Mouse (Mus musculus) intestine, embryonic 16.5 days (tissue): Measurements from ENCODE around the gene Ube4b. TPM values are rescaled to one million over a fixed set of nuclear protein-coding genes. Genes with fewer than 3 reads are reported as not detected.
"Not testable (repeated sequence)": the region's sequence is repeated elsewhere in the genome, so short reads cannot be mapped to it uniquely, and the experiment has no call there.

ENCODE experiments used
- ATAC-seq: fragments of 200-750 bp; cut with Nextera tagmentation; 2 replicates; pipeline ENCODE4 v1.8.0; 2017; ENCODE audit warnings: moderate TSS enrichment, moderate library complexity
- H3K27ac ChIP-seq: fragments of 300-500 bp; sonication (generic); 2 replicates; pipeline ENCODE4 v1.5.1; 2014; ENCODE audit warnings: mild to moderate bottlenecking, low read length
- H3K27me3 ChIP-seq: fragments of 300-500 bp; sonication (generic); replicated peaks from 2 replicates; pipeline ENCODE4 v1.6.1; 2014; ENCODE audit warnings: low read length, control low read depth, mixed read lengths; ENCODE audit not compliant: control insufficient read depth, insufficient read depth
- H3K36me3 ChIP-seq: fragments of 300-500 bp; sonication (generic); 2 replicates; pipeline ENCODE4 v1.6.1; 2014; ENCODE audit warnings: low read length, control low read depth; ENCODE audit not compliant: control insufficient read depth, insufficient read depth
- H3K4me1 ChIP-seq: fragments of 300-500 bp; sonication (generic); 2 replicates; pipeline ENCODE4 v1.6.1; 2014; ENCODE audit warnings: low read length, control low read depth, mixed read lengths; ENCODE audit not compliant: control insufficient read depth, insufficient read depth
- H3K4me2 ChIP-seq: fragments of 300-500 bp; sonication (generic); 2 replicates; pipeline ENCODE4 v1.6.1; 2014; ENCODE audit warnings: low read depth, low read length, control low read depth
- H3K4me3 ChIP-seq: fragments of 300-500 bp; sonication (generic); 2 replicates; pipeline ENCODE4 v1.5.1; 2014; ENCODE audit warnings: mild to moderate bottlenecking, low read length
- H3K9ac ChIP-seq: fragments of 300-500 bp; sonication (generic); 2 replicates; pipeline ENCODE4 v1.6.1; 2014; ENCODE audit warnings: low read depth, low read length
- H3K9me3 ChIP-seq: fragments of 300-500 bp; sonication (generic); 2 replicates; pipeline ENCODE4 v1.6.1; 2016; ENCODE audit warnings: low read length, control low read depth; ENCODE audit not compliant: control insufficient read depth
- WGBS: fragments of 180-500 bp; shearing (Covaris S2); extraction: QIAGEN DNeasy Blood & Tissue Kit; methylation state at CpG from one replicate; pipeline ENCODE4 v1.1.7; 2014; 5-methylcytosine and 5-hydroxymethylcytosine counted together
- polyA plus RNA-seq: library from polyadenylated mRNA; unstranded; fragments of >200 nt; fragmentation: Nextera tagmentation; extraction: Ambion mirVana; gene quantifications from 2 replicates; pipeline ENCODE4 v1.2.1, GENCODE M21; 2015

Gene Ube4b
- polyA plus RNA-seq = 31.1 and 34.4 TPM in 2 replicates

DNA sequence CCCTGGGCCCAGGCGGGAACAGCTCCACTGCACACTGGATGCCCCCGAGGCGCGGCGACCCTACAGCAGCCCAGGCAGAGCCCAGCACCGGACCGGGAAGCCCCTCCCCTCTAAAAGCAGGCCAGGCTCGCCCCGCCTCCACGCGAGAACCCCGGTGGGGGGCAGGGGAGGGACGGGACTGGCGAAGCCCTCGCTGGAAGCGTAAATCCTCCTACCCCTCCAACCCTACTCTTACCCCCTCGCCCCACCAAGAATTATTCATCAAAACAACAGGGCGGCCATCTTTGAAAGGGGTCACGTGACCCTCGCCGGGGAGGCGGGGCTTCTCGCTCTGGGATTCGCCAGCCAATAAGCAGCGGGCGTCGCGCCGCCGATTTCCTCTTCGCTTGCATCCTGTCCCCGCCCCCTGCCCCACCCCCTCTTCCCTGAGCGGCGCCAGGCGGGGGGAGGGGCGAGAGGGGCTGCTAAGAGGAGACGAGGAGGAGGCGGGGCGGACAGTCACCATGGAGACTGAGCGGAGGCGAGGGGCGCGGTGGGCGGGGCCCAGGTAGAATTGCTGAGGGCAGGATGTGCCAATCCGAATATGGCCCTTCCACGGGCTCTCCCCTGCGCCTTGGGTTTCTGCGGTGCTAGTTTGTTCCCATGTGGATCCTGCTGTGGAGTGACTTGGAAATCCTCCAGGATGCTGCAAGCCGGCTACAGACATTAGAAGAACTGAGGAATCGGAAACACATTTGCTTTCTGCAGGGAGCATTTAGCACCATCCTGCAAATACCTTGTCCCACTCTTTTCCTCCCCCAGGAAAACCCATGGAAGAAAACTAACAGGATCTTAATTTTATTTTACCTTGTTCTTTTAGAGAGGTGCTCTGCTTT lies at the start of gene Ube4b:
TSS of gene Ube4b (minus strand) at position 425 of the 875 bp plus-strand sequence.
- H3K27me3 ChIP-seq = no peaks in the 10 kb centered on the region
- peak within 1 kb of the TSS; percentile 82 for H3K4me3 ChIP-seq
- H3K9me3 ChIP-seq = no peaks in the 10 kb centered on the region
- peak within 1 kb of the TSS; percentile 96 for H3K27ac ChIP-seq
- peak; percentile 94 for ATAC-seq
- peak within 1 kb of the TSS; percentile 96 for H3K9ac ChIP-seq
- 0 out of 2 replicates have a peak, but pooled peaks cover 3% of the 10 kb centered on the region for H3K36me3 ChIP-seq
- peak within 1 kb of the TSS; percentile 65 for H3K4me2 ChIP-seq
- WGBS = under 1% methylated on average over 45 of the region's 50 CpGs
- 0 out of 2 replicates have a peak, but pooled peaks cover 3% of the 10 kb centered on the region for H3K4me1 ChIP-seq

DNA sequence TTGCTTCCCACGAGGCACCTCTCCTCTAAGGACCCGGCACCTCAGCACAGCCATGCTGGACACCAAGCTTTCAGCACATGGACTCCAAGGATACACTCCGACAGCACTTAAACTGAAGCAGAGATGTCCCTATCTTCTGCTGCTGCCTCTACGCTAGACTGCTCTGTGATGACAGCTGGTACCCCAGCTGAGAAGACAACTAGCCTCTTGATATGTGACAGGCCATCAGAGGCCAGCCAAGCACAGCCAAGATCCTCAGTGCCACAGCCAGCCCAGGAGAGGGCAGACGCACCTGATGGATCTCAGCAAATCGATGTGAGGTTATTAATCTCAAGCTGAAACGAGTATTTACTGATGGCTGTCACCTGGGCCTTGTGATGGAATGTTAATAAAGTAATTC lies 48.5 kb upstream of the Ube4b start:
- no peak for ATAC-seq
- WGBS = 63% methylated on average over 7 of the region's 7 CpGs

DNA sequence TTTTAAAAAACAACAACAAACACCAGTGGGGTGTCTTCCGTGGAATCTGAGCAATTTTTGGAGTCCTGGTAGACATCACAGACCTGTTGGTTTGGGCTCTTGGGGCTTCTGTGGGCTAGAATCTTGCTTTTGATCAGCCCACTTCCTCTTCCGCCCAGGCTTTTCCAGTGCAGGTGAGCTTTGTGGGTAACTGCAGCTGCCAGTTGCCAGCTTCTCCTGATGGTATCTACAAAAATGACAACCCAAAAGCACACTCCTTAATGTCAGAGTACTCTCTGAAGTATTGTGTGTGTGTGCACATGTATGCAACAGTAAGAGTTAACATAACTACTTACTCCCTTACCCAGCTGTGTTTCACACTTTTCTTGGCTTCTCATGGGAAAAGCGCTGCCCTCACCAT lies 43.0 kb upstream of the Ube4b start:
- WGBS = 94% methylated on average over 3 of the region's 3 CpGs
- H3K9me3 ChIP-seq = no peaks in the 10 kb centered on the region
- no peak overlapping the region for H3K9ac ChIP-seq
- peaks cover 9% of the 10 kb centered on the region for H3K36me3 ChIP-seq
- H3K4me3 ChIP-seq = no peak overlapping the region
- no peak overlapping the region for H3K27ac ChIP-seq
- ATAC-seq = no peak
- H3K4me2 ChIP-seq = no peak overlapping the region
- H3K27me3 ChIP-seq = no peaks in the 10 kb centered on the region
- no peaks in the 10 kb centered on the region for H3K4me1 ChIP-seq

More for the DNA sequence above, 48.5 kb upstream of the Ube4b start:
- no peaks in the 10 kb centered on the region for H3K27me3 ChIP-seq
- H3K4me2 ChIP-seq = no peak overlapping the region
- H3K36me3 ChIP-seq = peaks cover 9% of the 10 kb centered on the region
- H3K4me1 ChIP-seq = no peaks in the 10 kb centered on the region
- no peaks in the 10 kb centered on the region for H3K9me3 ChIP-seq
- no peak overlapping the region for H3K4me3 ChIP-seq
- H3K27ac ChIP-seq = no peak overlapping the region
- no peak overlapping the region for H3K9ac ChIP-seq

- no peaks in the 10 kb centered on the region for H3K4me1 ChIP-seq
- H3K36me3 ChIP-seq = no peaks in the 10 kb centered on the region
- WGBS = 71% methylated on average over 6 of the region's 6 CpGs
- H3K4me2 ChIP-seq = no peak overlapping the region
- no peak for ATAC-seq
- no peak overlapping the region for H3K9ac ChIP-seq
- H3K27me3 ChIP-seq = no peaks in the 10 kb centered on the region
- no peak overlapping the region for H3K4me3 ChIP-seq
- no peak overlapping the region for H3K27ac ChIP-seq
- no peaks in the 10 kb centered on the region for H3K9me3 ChIP-seq
Observed at GRCm38 (mm10) chr4:149463435-149463950, 36.9 kb upstream of the Ube4b start.

GRCm38 (mm10) chr4:149462305-149462971 lies 35.9 kb upstream of the Ube4b start:
- WGBS = 72% methylated on average over 6 of the region's 6 CpGs
- Histone ChIP-seq H3K9ac (no peak overlapping the region), H3K27ac (no peak overlapping the region), H3K4me2 (no peak overlapping the region), H3K27me3 (no peaks in the 10 kb centered on the region), H3K36me3 (no peaks in the 10 kb centered on the region), H3K4me3 (no peak overlapping the region), H3K4me1 (no peaks in the 10 kb centered on the region), H3K9me3 (no peaks in the 10 kb centered on the region)
- ATAC-seq = no peak

GRCm38 (mm10) chr4:149461579-149462304 lies 35.2 kb upstream of the Ube4b start:
- Histone ChIP-seq H3K4me3 (no peak overlapping the region), H3K4me1 (no peaks in the 10 kb centered on the region), H3K36me3 (no peaks in the 10 kb centered on the region), H3K27me3 (no peaks in the 10 kb centered on the region), H3K27ac (no peak overlapping the region), H3K9me3 (no peaks in the 10 kb centered on the region), H3K4me2 (no peak overlapping the region), H3K9ac (no peak overlapping the region)
- no peak for ATAC-seq
- 67% methylated on average over 6 of the region's 7 CpGs for WGBS

- H3K9ac ChIP-seq, H3K4me1 ChIP-seq, ATAC-seq, H3K4me2 ChIP-seq, H3K9me3 ChIP-seq, H3K27me3 ChIP-seq, H3K36me3 ChIP-seq, H3K4me3 ChIP-seq, H3K27ac ChIP-seq: not testable (repeated sequence)
- WGBS = 95% methylated on average over 2 of the region's 2 CpGs
Observed at GRCm38 (mm10) chr4:149460475-149460874, 33.9 kb upstream of the Ube4b start.

- Histone ChIP-seq H3K27me3 (no peaks in the 10 kb centered on the region), H3K27ac (no peak overlapping the region), H3K4me1 (peaks cover 4% of the 10 kb centered on the region; the same call in 1 of the 2 replicates), H3K36me3 (no peaks in the 10 kb centered on the region), H3K9me3 (no peaks in the 10 kb centered on the region), H3K4me2 (no peak overlapping the region), H3K4me3 (no peak overlapping the region), H3K9ac (no peak overlapping the region)
- WGBS = 78% methylated on average over 1 of the region's 1 CpGs
- ATAC-seq = no peak
Observed at GRCm38 (mm10) chr4:149459425-149459824, 32.9 kb upstream of the Ube4b start.

GRCm38 (mm10) chr4:149458526-149458925 lies 32.0 kb upstream of the Ube4b start:
- no peak overlapping the region for H3K27ac ChIP-seq
- H3K27me3 ChIP-seq = no peaks in the 10 kb centered on the region
- no peak overlapping the region for H3K9ac ChIP-seq
- peaks cover 5% of the 10 kb centered on the region; the same call in 1 of the 2 replicates for H3K4me1 ChIP-seq
- H3K4me2 ChIP-seq = no peak overlapping the region
- no peaks in the 10 kb centered on the region for H3K9me3 ChIP-seq
- H3K4me3 ChIP-seq = no peak overlapping the region
- no peak for ATAC-seq
- 68% methylated on average over 5 of the region's 5 CpGs for WGBS
- H3K36me3 ChIP-seq = no peaks in the 10 kb centered on the region
